Mouse (Mus musculus) skeletal muscle tissue, adult 2 months (tissue): ENCODE data around the gene AW822073.
"Not testable (repeated sequence)": the region's sequence is repeated elsewhere in the genome, so short reads cannot be mapped to it uniquely, and the experiment has no call there.

Source experiments
- DNase-seq: peaks from one replicate; pipeline ENCODE4 v3.0.0-alpha.2; 2012; ENCODE audit warnings: low read depth, low spot score

Gene AW822073

DNA sequence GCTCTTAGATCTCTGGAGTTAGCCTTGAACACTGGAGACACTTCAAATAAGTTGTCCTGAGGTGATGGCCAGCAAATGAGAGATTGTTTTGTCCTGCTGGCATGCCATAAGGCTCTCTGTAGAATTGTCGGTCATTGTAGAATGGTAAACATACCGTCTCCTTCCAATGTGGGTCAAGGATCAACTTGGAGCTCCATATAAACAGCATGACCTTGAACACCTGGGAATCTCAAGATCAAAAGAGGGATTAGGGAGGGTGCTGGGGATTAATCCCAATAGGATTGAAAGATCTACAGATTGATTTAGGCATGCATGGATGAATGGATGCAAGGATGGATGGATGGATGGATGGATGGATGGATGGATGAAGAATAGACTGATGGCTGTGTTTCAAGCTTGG lies 3.2 kb downstream of the AW822073 start:
- DNase-seq, result not testable (repeated sequence)

DNA sequence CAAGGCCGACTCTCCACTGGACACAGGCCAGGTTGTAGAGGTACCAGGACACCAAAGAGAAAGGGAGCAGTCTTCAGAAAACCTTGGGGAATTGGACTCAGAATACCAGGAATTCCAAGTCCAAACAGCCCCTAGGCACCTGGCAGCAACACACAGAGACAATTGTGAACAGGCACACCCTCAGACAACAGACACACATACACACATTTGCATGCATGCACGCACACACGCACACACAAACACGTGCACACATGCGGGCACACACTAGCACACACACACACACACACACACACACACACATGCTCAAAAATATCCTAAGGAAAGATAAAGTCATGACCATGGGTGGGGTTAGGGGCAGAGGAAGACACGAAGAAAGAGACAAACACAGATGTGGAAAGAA lies 4.0 kb downstream of the AW822073 start:
- DNase-seq, result no peak

DNA sequence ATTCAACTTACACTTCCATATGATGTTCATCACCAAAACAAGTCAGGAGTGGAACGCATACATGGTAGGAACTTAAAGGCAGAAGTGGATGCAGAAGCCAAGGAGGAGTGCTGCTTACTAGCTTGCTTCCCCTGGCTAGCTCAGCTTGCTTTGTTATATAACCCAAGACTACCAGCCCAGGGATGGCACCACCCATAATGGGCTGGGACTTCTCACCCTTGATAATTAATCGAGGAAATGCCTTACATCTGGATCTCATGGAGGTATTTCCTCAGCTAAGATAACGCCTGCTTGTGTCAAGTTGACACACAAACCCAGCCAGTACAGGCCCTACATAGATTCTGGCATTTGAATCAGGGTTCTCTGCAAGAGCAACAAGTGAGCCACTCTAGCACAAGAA lies 7.4 kb downstream of the AW822073 start:
- no peak for DNase-seq

DNA sequence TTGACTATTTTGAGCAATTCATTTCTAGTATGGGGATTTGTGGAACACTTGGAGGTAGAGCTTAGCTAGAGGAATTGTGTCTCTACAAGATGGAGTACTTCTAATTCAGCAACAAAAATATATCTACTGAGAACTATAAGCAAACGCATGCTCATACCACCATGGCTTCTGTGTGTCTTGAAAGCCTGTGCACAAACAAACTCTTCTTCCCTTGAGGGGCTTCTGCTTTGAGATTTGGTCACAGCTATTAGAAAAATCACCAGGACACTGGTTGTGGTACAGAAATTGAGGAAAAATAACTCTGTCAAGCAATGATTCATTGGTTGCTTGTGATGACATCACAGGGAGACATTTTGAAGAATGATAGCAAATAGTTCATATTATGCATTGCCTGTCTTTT lies 9.4 kb downstream of the AW822073 start:
- DNase-seq, result no peak

DNA sequence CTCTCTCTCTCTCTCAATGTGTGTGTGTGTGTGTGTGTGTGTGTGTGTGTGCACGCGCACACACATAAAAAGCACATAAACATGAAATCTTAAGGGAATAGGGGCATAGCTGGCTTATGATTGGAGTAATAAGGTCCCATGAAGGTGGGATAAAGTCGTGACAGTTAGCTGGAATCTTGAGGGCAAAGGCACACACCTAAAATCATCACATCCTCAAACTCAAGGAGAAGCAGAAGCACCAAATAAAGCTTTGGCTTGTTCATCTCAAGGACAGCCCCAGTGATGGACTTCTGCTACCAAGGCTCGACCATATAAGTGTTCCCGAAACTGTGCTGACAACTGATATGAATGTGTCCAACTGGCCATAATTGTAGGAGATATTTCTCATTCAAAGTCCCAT lies 9.8 kb downstream of the AW822073 start:
- DNase-seq, result no peak

DNA sequence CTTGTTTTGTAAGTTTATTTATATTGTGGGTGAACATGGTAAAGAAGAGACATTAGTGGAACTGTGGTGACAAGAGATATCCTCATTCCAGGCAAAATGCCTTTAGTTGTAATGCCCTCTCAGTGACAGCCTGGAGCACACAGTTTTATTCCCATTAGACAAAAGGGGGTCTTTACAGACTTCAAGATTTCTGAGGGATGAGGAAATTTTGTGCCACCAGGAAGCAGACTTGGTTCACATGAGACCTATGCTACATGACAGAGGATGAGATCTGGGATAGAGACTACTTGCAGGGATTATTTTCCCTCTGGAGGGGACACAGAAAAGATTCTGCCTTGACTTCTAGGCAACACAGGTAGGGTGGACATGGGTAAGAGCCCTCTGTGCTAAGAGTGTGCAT lies 10.2 kb downstream of the AW822073 start:
- DNase-seq, result no peak

DNA sequence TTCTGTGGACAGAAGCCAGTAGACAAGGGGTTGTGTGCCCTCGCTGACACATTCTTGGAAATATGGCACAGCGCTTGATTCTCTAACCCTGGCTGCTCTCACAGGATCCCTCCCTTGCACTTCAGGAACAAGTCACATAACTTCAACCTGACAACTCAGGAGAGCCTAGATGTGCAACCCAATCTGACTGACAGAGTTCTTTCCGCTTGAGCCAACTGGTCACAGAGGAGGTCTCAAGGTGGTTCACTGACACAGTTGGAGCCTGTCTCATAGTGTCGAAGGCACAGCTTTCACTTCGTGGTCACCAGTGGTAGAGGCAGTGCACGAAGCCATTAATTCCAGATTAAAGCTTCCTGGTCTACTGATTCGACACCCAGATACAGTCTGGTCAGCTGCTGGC lies 12.5 kb downstream of the AW822073 start:
- no peak for DNase-seq

DNA sequence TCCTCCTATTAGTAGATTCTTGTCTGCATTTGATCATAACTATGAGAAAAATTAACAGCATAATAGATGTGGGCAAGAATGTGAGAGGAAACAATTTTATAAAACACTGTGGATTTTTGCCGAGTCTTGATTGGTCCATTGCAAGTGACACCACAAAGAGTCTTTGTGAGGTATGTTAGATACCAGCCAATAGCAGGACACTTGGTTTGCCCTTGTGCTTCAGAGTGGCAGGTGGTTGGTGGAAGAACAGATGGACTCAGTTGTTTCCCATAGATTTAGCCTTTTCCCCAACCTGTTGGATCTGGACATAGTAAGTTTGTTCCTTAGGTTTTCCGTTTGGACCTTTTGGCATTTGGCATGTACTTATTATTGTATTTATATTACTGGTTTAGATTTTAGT lies 13.5 kb downstream of the AW822073 start:
- DNase-seq, result no peak

DNA sequence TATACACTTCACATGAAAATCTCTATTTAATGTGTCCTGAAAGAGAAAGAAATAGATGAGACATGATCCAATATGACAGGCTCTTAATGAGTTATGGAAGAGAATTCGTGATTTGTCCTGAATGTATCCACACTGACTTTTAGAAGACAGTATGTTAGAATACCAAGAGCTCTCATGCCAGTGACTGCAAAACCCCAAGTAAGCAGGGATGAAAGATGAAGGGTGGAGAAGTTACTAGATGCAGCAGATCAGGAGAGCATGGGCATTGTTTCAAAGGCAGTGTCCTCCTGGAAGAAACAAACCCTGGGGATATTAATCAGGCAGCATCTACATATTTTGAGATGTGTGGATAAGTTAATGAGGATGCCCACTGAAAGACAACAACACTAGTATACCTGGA lies 14.2 kb downstream of the AW822073 start:
- no peak for DNase-seq

DNA sequence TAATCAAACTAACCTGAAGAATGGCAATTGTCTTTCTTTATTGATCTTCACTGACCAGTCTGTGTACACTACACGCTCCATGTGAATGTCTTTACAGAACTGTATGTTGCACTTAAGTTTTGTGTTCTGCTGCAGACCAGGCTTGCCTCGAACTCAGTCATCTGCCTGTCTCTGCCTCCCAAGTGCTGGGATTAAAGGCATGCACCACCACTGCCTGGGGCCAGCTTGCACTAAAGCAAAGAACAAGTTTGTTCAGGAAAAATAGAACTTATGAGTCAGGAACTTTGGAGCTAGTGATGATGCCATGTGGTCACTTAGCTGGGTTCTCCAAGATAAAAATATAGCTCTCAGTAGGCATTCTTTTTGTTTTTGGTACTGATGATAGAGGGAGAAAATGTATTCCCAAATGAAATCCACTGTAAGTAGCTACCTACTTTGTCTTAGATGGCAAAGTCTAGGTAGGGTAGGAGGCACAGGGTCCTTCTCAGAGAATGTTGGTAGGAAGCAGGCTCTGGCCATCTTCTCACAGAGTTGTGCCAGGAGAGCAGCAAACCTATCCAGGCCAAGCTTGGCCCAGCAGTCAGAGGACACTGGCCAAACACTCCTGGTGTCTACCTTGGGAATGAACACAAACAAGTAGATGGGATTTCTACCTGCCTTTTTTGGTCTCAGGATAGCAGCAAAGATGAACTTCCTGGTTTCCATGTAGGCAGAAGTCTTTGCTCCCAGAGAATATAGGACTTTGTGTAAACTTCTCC lies 14.8 kb downstream of the AW822073 start:
- no peak for DNase-seq

DNA sequence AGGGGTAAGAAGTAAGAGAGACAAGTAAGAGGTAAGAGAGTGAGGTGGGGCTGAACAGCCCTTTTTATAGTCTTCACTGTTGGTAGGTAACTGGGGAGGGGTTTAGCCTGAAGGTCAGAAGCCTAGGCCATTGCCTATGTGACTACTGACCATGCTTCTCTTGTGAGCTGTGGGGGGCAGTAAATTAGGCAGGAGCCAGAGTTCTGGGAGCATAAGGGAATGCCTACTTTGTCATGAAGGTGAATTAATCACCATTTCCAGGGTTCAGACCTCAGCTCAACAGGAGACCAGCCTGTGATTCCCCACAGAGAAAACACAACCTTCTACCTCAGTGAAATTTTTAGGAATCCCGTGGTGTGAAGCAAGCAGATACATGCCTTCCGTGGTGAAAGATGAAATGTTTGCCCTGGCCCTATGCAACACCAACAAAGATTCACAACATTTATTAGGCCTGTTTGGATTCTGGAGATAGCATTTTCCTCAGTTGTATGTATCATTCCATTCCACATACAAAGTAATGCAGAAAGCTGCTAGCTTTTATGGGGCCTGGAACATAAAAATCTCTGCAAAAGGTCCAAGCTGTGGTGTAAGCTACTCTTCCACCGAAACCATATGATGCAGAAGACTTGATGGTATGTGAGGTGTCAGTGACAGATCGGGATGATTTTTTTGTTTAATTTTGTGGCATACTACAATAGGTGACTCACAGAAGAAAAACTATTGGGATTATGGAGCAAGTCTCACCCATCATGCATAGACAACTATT lies 17.9 kb downstream of the AW822073 start:
- no peak for DNase-seq

DNA sequence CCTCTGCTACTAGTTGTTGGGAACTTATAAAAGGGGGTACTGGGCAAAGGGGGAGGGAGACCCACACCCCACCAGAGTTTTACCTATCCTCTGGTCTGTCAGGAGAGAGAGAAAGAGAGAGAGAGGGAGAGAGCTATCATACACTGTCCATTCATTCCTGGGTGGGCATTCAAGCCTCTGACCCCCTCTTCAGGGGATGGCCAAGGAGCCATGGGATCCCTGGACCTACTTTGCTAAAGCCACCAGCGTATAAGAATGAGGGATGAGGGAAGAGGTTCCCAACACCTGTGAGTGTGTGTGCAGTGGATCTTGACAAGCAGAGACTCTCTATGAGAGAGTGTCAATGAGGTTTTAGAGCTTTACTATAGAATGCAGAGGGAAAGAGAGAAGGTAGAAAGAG lies 18.7 kb downstream of the AW822073 start:
- no peak for DNase-seq
